In the genomic region with DNA sequence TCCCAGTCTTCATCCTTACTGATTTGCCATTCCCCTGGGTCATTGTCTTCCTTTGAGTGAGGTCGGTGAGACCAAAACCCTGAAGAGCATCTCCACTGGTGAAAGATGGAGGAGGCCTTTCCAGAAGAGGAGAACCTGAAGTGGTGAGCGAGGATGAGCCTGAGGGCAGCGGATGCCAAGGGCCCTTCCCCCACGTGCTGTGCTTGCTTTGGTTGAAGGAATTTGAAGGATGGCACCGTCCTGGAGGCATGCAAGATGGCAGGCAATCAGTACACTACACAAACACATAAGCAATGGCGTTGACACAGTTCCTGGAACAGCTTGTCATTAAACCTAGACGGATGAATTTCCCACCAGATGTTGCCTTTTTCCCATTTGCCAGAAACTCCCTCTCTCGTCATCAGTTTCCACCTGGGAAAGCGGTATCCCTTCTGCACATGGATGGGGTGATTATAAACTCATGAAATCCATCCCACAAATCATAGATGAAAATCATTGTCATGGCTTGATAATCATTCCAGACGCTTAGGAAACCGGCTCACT, we compare ENCODE assay signal across 21 mouse cellular contexts. TPM values are rescaled to one million over a fixed set of nuclear protein-coding genes. Genes with fewer than 3 reads are reported as not detected.
A peak's percentile ranks its signal among the peaks of the same experiment; 100 is the strongest.
DNase-seq lines count a peak whose midpoint lies in the region; ATAC-seq and TF ChIP-seq lines count a peak whose summit lies in the region.
"Had no signal": no experiment of that assay in that cellular context is flagged by ENCODE, and none has a peak within 500 bp of the region (broad histone marks: within the 10 kb centered on the region; RNA-seq: fewer than 3 reads in every experiment).

No protein-coding gene starts in this region.

- TF ChIP-seq CTCF in layer of hippocampus, adult 2 months (conservative IDR thresholded peaks at IDR 0.05): no peak
- TF ChIP-seq CTCF in midbrain, postnatal 0 days (IDR thresholded peaks at IDR 0.05): no peak

- H3K27me3 ChIP-seq in midbrain, postnatal 0 days (ENCODE audit: insufficient read depth, low read length): no peaks in the 10 kb centered on the region
- no peaks in the 10 kb centered on the region for H3K27me3 ChIP-seq in midbrain, embryonic 16.5 days (ENCODE audit: control insufficient read depth, insufficient read depth, low read depth, low read length)
- H3K27me3 ChIP-seq in forebrain, embryonic 16.5 days (replicated peaks; ENCODE audit: control insufficient read depth, insufficient read depth, low read length): no peaks in the 10 kb centered on the region
- H3K27me3 ChIP-seq in neural tube, embryonic 14.5 days (ENCODE audit: control insufficient read depth, insufficient read depth, low read length): no peaks in the 10 kb centered on the region
- no peaks in the 10 kb centered on the region for H3K27me3 ChIP-seq in liver, embryonic 11.5 days (replicated peaks; ENCODE audit: control insufficient read depth, insufficient read depth, low read length)
- H3K27me3 ChIP-seq: limb, embryonic 12.5 days; liver, embryonic 13.5 days had no signal

- H3K36me3 ChIP-seq in midbrain, postnatal 0 days (ENCODE audit: insufficient read depth, low read length): no peaks in the 10 kb centered on the region
- H3K36me3 ChIP-seq in midbrain, embryonic 16.5 days (ENCODE audit: control insufficient read depth, insufficient read depth, low read length): no peaks in the 10 kb centered on the region
- no peaks in the 10 kb centered on the region for H3K36me3 ChIP-seq in forebrain, embryonic 16.5 days (ENCODE audit: control insufficient read depth, insufficient read depth)
- H3K36me3 ChIP-seq in neural tube, embryonic 14.5 days (ENCODE audit: control insufficient read depth, insufficient read depth, low read length): no peaks in the 10 kb centered on the region
- H3K36me3 ChIP-seq in liver, embryonic 11.5 days (ENCODE audit: control insufficient read depth, insufficient read depth, low read length): no peaks in the 10 kb centered on the region
- H3K36me3 ChIP-seq: liver, embryonic 13.5 days had no signal

- no peak for DNase-seq in layer of hippocampus, adult 2 months (ENCODE audit: low spot score in 2 of 2)
- no peak for DNase-seq in layer of hippocampus, adult 18-20 months (ENCODE audit: low spot score in 2 of 2)
- DNase-seq in midbrain, postnatal 0 days (ENCODE audit: low spot score): peak; percentile 14
- DNase-seq in gastrocnemius, postnatal 36 days: no peak
- DNase-seq in liver, embryonic 11.5 days (ENCODE audit: low spot score): no peak
- DNase-seq: adrenal gland, adult 2 months; cerebellum, adult 8-10 months; heart, postnatal 14 days; kidney, adult 9 months; kidney, postnatal 36 days; liver, embryonic 13.5 days; lung, postnatal 4 days; right cerebral cortex, postnatal 25 days had no signal

- H3K27ac ChIP-seq in layer of hippocampus, adult 2 months: 0 out of 2 replicates have a peak overlapping the region, but pooled peaks have one; percentile 83
- H3K27ac ChIP-seq in midbrain, postnatal 0 days (ENCODE audit: low read depth, low read length): no peak overlapping the region
- no peak overlapping the region for H3K27ac ChIP-seq in midbrain, embryonic 16.5 days (ENCODE audit: low read length)
- peak overlapping the region; percentile 78 for H3K27ac ChIP-seq in forebrain, embryonic 16.5 days (ENCODE audit: low read length)
- no peak overlapping the region for H3K27ac ChIP-seq in neural tube, embryonic 14.5 days (ENCODE audit: low read depth, low read length)
- H3K27ac ChIP-seq in liver, embryonic 11.5 days (ENCODE audit: low read depth, low read length): no peak overlapping the region
- H3K27ac ChIP-seq: limb, embryonic 12.5 days; liver, embryonic 13.5 days had no signal

- WGBS in midbrain, postnatal 0 days: 85% methylated on average over 11 of the region's 11 CpGs
- WGBS in midbrain, embryonic 16.5 days: 83% methylated on average over 11 of the region's 11 CpGs
- 65% methylated on average over 11 of the region's 11 CpGs for WGBS in forebrain, embryonic 16.5 days
- WGBS in neural tube, embryonic 14.5 days: 63% methylated on average over 11 of the region's 11 CpGs
- WGBS in liver, embryonic 11.5 days: 79% methylated on average over 11 of the region's 11 CpGs

- H3K9ac ChIP-seq in midbrain, postnatal 0 days (replicated peaks; ENCODE audit: low read length, poor library complexity, severe bottlenecking): no peak overlapping the region
- H3K9ac ChIP-seq in midbrain, embryonic 16.5 days (ENCODE audit: low read depth, low read length): no peak overlapping the region
- no peak overlapping the region for H3K9ac ChIP-seq in forebrain, embryonic 16.5 days (replicated peaks; ENCODE audit: low read depth, low read length)
- no peak overlapping the region for H3K9ac ChIP-seq in neural tube, embryonic 14.5 days (replicated peaks; ENCODE audit: low read depth, low read length)
- H3K9ac ChIP-seq in liver, embryonic 11.5 days (ENCODE audit: low read depth, low read length): no peak overlapping the region
- H3K9ac ChIP-seq: limb, embryonic 12.5 days; liver, embryonic 13.5 days had no signal

- peaks cover 2% of the 10 kb centered on the region; the same call in 1 of the 2 replicates for H3K4me1 ChIP-seq in midbrain, postnatal 0 days (ENCODE audit: insufficient read depth, low read length)
- peaks cover 12% of the 10 kb centered on the region for H3K4me1 ChIP-seq in midbrain, embryonic 16.5 days (ENCODE audit: control insufficient read depth, insufficient read depth, low read length)
- peaks cover 31% of the 10 kb centered on the region for H3K4me1 ChIP-seq in forebrain, embryonic 16.5 days (replicated peaks; ENCODE audit: control insufficient read depth, insufficient read depth, low read length)
- H3K4me1 ChIP-seq in neural tube, embryonic 14.5 days (ENCODE audit: control insufficient read depth, insufficient read depth, low read length): peaks cover 15% of the 10 kb centered on the region; the same call in 1 of the 2 replicates
- no peaks in the 10 kb centered on the region for H3K4me1 ChIP-seq in liver, embryonic 11.5 days (replicated peaks; ENCODE audit: control insufficient read depth, insufficient read depth, low read length)
- H3K4me1 ChIP-seq: liver, embryonic 13.5 days had no signal

- H3K4me2 ChIP-seq in midbrain, postnatal 0 days (ENCODE audit: low read depth, low read length, poor library complexity, severe bottlenecking): no peak overlapping the region
- no peak overlapping the region for H3K4me2 ChIP-seq in midbrain, embryonic 16.5 days (ENCODE audit: low read length)
- no peak overlapping the region for H3K4me2 ChIP-seq in forebrain, embryonic 16.5 days (ENCODE audit: low read length)
- H3K4me2 ChIP-seq in neural tube, embryonic 14.5 days (ENCODE audit: low read depth, low read length): no peak overlapping the region
- H3K4me2 ChIP-seq in liver, embryonic 11.5 days: no peak overlapping the region
- H3K4me2 ChIP-seq: heart, embryonic 11.5 days; limb, embryonic 12.5 days; liver, embryonic 13.5 days had no signal

- intact Hi-C loops in gastrocnemius, postnatal 36 days (cut with DNase I): no loop called here

- ATAC-seq in midbrain, postnatal 0 days (ENCODE audit: low FRiP score): no peak
- ATAC-seq in midbrain, embryonic 16.5 days: no peak
- ATAC-seq in forebrain, embryonic 16.5 days: no peak
- ATAC-seq in neural tube, embryonic 14.5 days (ENCODE audit: low read depth): 0 out of 2 replicates have a peak, but pooled peaks have one; percentile 21
- ATAC-seq in liver, embryonic 11.5 days (replicated peaks; ENCODE audit: low FRiP score): no peak

- no peak overlapping the region for H3K4me3 ChIP-seq in layer of hippocampus, adult 2 months
- H3K4me3 ChIP-seq in midbrain, postnatal 0 days (ENCODE audit: low read depth, low read length): no peak overlapping the region
- no peak overlapping the region for H3K4me3 ChIP-seq in midbrain, embryonic 16.5 days (ENCODE audit: low read depth, low read length)
- no peak overlapping the region for H3K4me3 ChIP-seq in forebrain, embryonic 16.5 days (replicated peaks; ENCODE audit: low read length)
- no peak overlapping the region for H3K4me3 ChIP-seq in neural tube, embryonic 14.5 days (ENCODE audit: low read depth, low read length)
- no peak overlapping the region for H3K4me3 ChIP-seq in liver, embryonic 11.5 days (ENCODE audit: low read depth, low read length)
- H3K4me3 ChIP-seq: limb, embryonic 12.5 days; liver, embryonic 13.5 days had no signal

- H3K9me3 ChIP-seq in midbrain, postnatal 0 days (ENCODE audit: low read length): no peaks in the 10 kb centered on the region
- H3K9me3 ChIP-seq in midbrain, embryonic 16.5 days (replicated peaks; ENCODE audit: control insufficient read depth, low read length, poor library complexity, severe bottlenecking): no peaks in the 10 kb centered on the region
- H3K9me3 ChIP-seq in forebrain, embryonic 16.5 days (ENCODE audit: control insufficient read depth, low read length): no peaks in the 10 kb centered on the region
- no peaks in the 10 kb centered on the region for H3K9me3 ChIP-seq in neural tube, embryonic 14.5 days (ENCODE audit: control insufficient read depth, low read length)
- no peaks in the 10 kb centered on the region for H3K9me3 ChIP-seq in liver, embryonic 11.5 days (ENCODE audit: control insufficient read depth, low read length)
- H3K9me3 ChIP-seq: limb, embryonic 12.5 days; liver, embryonic 13.5 days had no signal

RNA-seq across cellular contexts. Expression of a gene that starts 29.7 kb away (rescaled TPM):
- not detected for total RNA-seq in layer of hippocampus, adult 2 months (2021)
- not detected for total RNA-seq in layer of hippocampus, adult 18-20 months (2021)
- not detected in 2 replicates for total RNA-seq in midbrain, postnatal 0 days (2014; rRNA removed)
- not detected in 2 replicates for polyA plus RNA-seq in midbrain, postnatal 0 days (2015; fragmentation: Nextera tagmentation; extraction: Ambion mirVana)
- polyA plus RNA-seq in midbrain, embryonic 16.5 days (2015; fragmentation: Nextera tagmentation; extraction: Ambion mirVana): not detected in 2 replicates
- polyA plus RNA-seq in forebrain, embryonic 16.5 days (2015; fragmentation: Nextera tagmentation; extraction: Ambion mirVana): not detected in 2 replicates
- polyA plus RNA-seq in neural tube, embryonic 14.5 days (2014; fragmentation: Nextera tagmentation; extraction: Ambion mirVana): 0.30 TPM in 1 of 2 replicates, not detected in the other
- total RNA-seq in gastrocnemius, postnatal 36 days (2021): not detected
- not detected in 2 replicates for polyA plus RNA-seq in liver, embryonic 11.5 days (2014; fragmentation: Nextera tagmentation; extraction: Ambion mirVana)
- total RNA-seq: adrenal gland, adult 2 months; heart, postnatal 14 days; neutrophil, adult 5-6 weeks had no signal
- polyA plus RNA-seq: adrenal gland, adult 2 months; heart, embryonic 11.5 days; liver, embryonic 13.5 days; spleen, adult 2 months; stomach, embryonic 14.5 days had no signal

RNA-seq across cellular contexts. Expression of a gene that starts 54.9 kb away (rescaled TPM):
- total RNA-seq in layer of hippocampus, adult 2 months (2021): 10 to 100 TPM; 45.6 to 45.7 TPM
- total RNA-seq in layer of hippocampus, adult 18-20 months (2021): 10 to 100 TPM; 40.9 to 47.1 TPM
- total RNA-seq in midbrain, postnatal 0 days (2014; rRNA removed): 50.3 and 55.1 TPM in 2 replicates
- polyA plus RNA-seq in midbrain, postnatal 0 days (2015; fragmentation: Nextera tagmentation; extraction: Ambion mirVana): 11.5 and 14.8 TPM in 2 replicates
- 19.2 and 21.6 TPM in 2 replicates for polyA plus RNA-seq in midbrain, embryonic 16.5 days (2015; fragmentation: Nextera tagmentation; extraction: Ambion mirVana)
- 19.7 and 20.1 TPM in 2 replicates for polyA plus RNA-seq in forebrain, embryonic 16.5 days (2015; fragmentation: Nextera tagmentation; extraction: Ambion mirVana)
- polyA plus RNA-seq in neural tube, embryonic 14.5 days (2014; fragmentation: Nextera tagmentation; extraction: Ambion mirVana): 19.8 and 20.3 TPM in 2 replicates
- total RNA-seq in gastrocnemius, postnatal 36 days (2021): 10 to 100 TPM in 1 of 2 experiments, 1 to 10 TPM in 1; 9.9 to 12.0 TPM
- polyA plus RNA-seq in liver, embryonic 11.5 days (2014; fragmentation: Nextera tagmentation; extraction: Ambion mirVana): 10.9 and 11.0 TPM in 2 replicates

Comparison
In these comparisons a context has a peak if more than half of its experiments do, and no peak if none do; other contexts are left out.
1. H3K27ac ChIP-seq: peak in layer of hippocampus, adult 2 months (single experiment) and forebrain, embryonic 16.5 days (single experiment); none in midbrain, postnatal 0 days (single experiment), midbrain, embryonic 16.5 days (single experiment), neural tube, embryonic 14.5 days (single experiment) and liver, embryonic 11.5 days (single experiment).